Mouse (Mus musculus) brain, embryonic 14.5 days (tissue): Measurements from ENCODE around the gene Cbx8. TPM values are rescaled to one million over a fixed set of nuclear protein-coding genes. Genes with fewer than 3 reads are reported as not detected.
A peak's percentile ranks its signal among the peaks of the same experiment; 100 is the strongest.

ENCODE experiments used
- DNase-seq: peaks from one replicate; pipeline ENCODE4 v3.0.0-alpha.2; 2011; ENCODE audit warnings: low read depth
- CTCF ChIP-seq: fragments of 200-500 bp; IDR thresholded peaks from 2 replicates; pipeline ENCODE4 v1.5.1; 2012; ENCODE audit warnings: inconsistent platforms, mild to moderate bottlenecking, moderate library complexity, borderline replicate concordance; ENCODE audit not compliant: insufficient read depth, insufficient read length; ENCODE audit errors: extremely low read depth
- POLR2A ChIP-seq: fragments of 200-500 bp; IDR thresholded peaks from 2 replicates; pipeline ENCODE4 v1.6.1; 2012; ENCODE audit warnings: mild to moderate bottlenecking, inconsistent platforms, borderline replicate concordance; ENCODE audit not compliant: poor library complexity, insufficient read depth, insufficient read length, severe bottlenecking; ENCODE audit errors: extremely low read depth
- polyA plus RNA-seq: library from polyadenylated mRNA; depleted of rRNA; stranded (reverse); fragments of >200 nt; gene quantifications from 2 replicates; pipeline ENCODE4 v1.2.3, GENCODE M21; 2012

Cbx8 gene
- polyA plus RNA-seq, 1 experiment: 10.4 TPM

GRCm38 (mm10) chr11:119072239-119072638, 31.5 kb upstream of the Cbx8 start:
- no peak for TF ChIP-seq CTCF
- no peak for TF ChIP-seq POLR2A
- DNase-seq: no peak

DNA sequence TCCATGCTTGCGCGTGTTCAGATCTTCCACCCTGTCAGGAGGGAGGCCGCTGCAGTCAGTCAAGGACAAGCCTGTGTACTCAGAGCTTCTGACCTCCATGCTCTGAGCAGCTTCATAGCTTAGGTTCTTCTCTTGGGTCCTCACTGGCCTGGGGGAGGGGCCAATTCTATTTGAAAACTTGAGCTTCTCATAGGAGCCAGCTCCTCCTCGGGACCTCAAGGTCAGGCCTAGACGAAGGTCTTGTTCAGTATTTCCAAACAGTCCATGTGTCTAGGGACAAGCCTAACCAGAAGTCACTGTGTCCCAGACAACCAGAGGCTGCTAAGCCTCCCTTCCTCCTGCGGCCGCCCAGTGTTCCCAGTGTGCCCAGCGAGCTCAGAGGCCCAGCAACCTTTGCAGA, 26.1 kb upstream of the Cbx8 start:
- no peak for DNase-seq
- TF ChIP-seq CTCF: no peak
- TF ChIP-seq POLR2A: no peak

DNA sequence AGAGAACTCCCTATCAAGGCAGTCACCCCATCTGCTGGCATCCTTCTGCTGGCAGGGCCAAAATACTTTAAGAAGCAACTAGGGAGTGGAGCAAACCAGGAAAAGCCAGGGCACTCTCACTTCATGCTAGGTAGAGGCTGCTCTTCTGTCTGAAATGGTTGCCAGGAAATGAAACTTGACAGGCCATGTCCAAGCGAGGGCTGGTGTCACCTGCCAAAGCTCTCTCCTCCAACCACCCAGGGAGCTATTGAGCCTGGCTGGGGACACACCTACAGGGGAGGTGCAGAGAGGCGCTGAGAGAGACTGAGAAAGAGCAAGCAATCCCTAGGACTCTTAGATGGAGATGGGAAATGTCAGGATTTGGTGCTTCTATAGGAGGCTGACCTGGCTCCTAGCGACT, 18.5 kb upstream of the Cbx8 start:
- no peak for TF ChIP-seq POLR2A
- TF ChIP-seq CTCF: no peak
- peak; percentile 1 for DNase-seq

DNA sequence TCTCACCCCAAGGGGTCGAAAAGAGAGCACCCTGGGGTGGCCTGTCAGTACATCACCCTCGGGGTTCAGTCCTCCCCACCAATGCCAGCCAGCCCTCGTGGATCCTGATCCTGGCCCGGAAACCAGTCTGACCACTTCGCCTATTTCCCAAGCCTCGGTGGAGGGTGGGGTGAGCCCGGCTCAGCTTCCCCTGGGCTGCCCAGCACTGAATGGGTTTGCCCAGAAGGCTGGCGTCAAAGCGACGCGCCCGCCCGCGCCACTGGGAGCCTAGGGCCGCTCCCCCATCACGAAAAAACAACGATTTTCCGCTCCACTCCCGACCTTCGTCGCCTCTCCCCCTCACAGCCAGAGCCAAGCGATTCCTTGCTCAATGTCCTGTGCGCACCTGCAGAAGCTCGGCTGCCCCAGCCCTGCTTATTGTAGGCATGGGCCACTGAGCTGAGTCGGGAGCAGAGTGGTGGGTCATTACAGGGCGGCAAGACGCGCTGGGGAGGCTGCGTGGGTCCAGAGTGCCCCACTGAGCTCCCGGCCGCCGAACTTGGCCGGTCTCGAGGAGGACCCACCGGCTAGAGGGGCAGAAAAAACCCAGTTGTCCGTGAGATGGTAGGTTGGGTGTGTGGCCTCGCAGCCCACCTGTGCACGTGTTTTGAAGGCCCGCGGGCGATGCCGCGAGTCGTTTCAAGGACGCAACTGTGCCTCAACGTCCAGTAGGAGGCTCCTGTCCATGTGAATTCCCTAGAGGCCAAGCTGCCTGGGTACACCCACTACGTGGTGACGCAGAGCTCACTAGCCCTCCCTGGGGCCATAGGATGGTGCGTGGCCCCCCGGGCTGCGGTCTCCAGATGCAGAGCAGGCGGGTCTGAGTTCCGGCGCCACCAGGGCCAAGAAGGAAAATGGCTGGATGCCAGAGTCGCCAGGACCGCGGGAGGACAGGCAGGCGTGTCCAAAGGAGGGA, 17.5 kb upstream of the Cbx8 start:
- TF ChIP-seq POLR2A: no peak
- peak; percentile 21; the same call in 1 of the 2 replicates for TF ChIP-seq CTCF
- peak; percentile 59 for DNase-seq

GRCm38 (mm10) chr11:119057291-119057690, 16.5 kb upstream of the Cbx8 start:
- peak; percentile 52 for DNase-seq

DNA sequence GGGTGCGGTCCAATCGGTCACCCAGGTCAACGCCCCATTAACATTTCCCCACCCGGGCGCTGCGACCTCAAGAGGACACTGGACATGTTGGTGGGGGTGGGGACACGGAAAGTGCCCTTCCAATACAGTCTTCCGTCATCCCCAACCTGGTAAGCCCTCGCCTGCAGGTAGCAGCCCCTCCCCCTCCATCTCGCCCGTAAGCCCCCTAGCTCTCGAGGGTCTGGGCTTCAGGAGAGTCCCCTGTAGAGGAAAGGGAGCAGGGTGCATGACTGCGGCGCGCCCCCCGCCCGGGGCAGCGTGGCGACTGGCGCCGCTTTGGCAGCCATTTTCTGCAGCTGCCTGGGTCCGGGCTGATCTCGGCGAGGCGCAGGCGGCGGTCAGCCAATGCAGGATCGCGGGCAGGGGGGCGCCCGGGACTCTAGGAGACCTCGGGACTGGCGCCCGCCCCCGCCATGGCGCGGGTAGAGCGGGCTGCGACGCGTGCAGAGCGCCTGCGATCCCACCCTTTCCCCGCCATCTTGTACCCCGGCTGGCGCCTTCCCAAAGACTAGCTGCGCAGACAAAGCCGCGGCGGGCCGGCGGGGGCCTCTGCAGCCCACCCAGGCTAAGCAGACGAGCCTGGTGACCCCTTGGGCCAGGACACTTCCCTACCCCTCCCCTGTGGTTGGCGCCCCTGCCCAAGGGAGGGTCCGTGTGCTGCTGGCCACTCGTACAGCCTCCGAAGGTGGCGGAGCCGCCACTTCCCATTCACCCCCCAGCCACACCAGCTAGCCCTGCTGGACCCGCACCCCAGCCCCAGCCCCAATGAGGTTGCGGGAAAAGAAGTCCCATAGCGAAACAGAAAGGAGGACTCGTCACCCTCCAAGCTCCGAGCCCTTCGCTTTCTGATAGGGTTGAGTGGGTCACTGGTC, 15.8 kb upstream of the Cbx8 start:
- TF ChIP-seq POLR2A (peak; percentile 54), CTCF (no peak)
- DNase-seq: peak; percentile 80

More at GRCm38 (mm10) chr11:119057291-119057690, 16.5 kb upstream of the Cbx8 start:
- TF ChIP-seq CTCF (no peak), POLR2A (no peak)

GRCm38 (mm10) chr11:119055571-119056131, 14.9 kb upstream of the Cbx8 start:
- DNase-seq: no peak
- TF ChIP-seq CTCF: no peak
- no peak for TF ChIP-seq POLR2A

DNA sequence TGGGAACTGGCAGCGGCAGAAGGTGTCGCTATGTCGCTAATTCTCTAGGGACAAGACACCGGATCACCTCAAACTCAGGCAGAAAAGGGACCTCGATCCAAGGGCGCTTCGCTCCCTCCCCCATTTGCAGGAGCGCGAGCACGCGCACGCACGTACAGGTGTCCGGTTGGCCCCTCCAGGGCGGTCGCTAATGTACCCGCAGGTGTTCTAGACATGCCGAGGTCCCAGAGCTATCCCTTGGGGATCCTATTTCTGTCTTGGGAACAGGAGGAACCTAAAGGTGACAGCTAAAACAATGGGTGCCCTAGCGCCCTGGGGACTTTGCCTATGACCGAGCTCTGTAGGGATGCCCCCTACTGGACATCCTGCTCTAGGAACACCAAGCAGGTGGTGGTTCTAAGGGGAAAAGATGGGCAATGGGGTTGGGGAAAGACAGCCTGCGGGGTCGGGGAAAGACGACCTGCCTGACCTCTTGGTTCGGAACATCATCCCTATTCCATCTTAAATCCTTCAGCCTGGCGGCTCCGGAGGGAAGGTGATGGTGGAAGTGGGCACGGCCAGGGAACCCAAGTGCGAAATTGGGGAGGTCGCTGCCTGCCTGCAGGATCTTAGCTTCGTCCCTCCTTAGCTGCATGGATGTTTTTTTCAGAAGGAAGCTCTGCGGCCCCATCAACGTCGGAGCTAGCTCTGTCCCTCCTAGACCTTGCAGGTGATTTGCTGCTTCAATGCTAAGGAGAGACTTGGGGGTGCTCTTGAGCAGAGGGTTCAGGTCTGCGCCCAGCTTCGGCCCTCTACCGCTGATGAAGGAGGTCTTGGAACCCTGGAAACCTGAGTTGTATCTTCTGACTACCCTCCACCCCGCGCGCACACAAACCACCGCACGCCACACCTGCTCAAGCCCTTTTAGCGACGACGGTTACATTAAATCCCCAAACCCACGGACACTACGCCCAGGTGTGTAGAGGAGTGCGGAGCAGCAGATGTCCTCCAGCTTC, 13.9 kb upstream of the Cbx8 start:
- peak; percentile 74 for DNase-seq
- TF ChIP-seq CTCF (peak; percentile 58; the same call in 1 of the 2 replicates), POLR2A (no peak)

DNA sequence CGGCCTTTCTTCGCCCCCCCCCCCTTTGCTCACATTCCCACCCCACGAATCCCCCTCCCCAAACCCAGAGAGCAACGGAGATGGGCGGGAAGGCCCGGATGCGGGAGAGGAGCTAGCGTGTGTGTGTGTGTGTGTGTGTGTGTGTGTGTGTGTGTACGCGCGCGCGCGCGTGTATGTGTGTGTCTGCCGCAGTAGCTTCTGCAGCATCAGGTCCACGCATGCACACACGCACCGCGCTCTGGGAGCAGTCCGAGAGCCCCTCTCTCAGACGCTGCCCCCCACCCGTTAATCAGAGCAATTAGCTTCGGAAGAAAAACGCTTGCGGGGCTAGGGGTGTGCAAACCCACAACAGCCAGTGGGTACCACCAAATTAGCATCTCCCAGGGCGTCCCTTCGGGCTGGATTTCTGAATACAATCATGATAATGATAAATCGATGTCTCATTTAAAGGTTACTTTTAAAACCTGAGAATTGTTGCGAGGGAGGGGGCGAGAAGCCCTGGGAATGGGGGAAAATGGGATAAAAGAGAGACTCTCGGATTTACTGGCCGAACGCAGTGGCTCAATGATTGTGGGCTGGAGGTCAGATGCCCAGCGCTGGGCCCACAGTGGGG, 13.1 kb upstream of the Cbx8 start:
- TF ChIP-seq POLR2A: no peak; the same call in 1 of the 2 replicates
- no peak for TF ChIP-seq CTCF

More for the DNA sequence above, 13.1 kb upstream of the Cbx8 start:
- DNase-seq: peak; percentile 94
